Mouse (Mus musculus): ENCODE data around the gene Gm49510. TPM values are rescaled to one million over a fixed set of nuclear protein-coding genes. Genes with fewer than 3 reads are reported as not detected.

The Gm49510 gene
- polyA plus RNA-seq, 1 experiment from 2014 or later: 0.21 TPM

GRCm38 (mm10) chr15:78962885-78963284 lies 63.4 kb downstream of the Gm49510 start:
- WGBS: 22% methylated on average over 2 of the region's 2 CpGs
- no peaks in the 10 kb centered on the region for H3K36me3 ChIP-seq (ENCODE audit: control insufficient read depth, insufficient read depth, low read length)
- peaks cover 7% of the 10 kb centered on the region; the same call in 1 of the 2 replicates for H3K4me1 ChIP-seq (ENCODE audit: control insufficient read depth, insufficient read depth, low read length)
- no peak overlapping the region for H3K4me3 ChIP-seq (ENCODE audit: low read length)
- H3K27ac ChIP-seq (ENCODE audit: low read length): no peak overlapping the region
- peak; percentile 60 for ATAC-seq
- H3K27me3 ChIP-seq (replicated peaks; ENCODE audit: control insufficient read depth, insufficient read depth, low read length): no peaks in the 10 kb centered on the region
- H3K9ac ChIP-seq (ENCODE audit: low read depth, low read length): no peak overlapping the region; the same call in 1 of the 2 replicates
- no peak overlapping the region for H3K4me2 ChIP-seq (ENCODE audit: low read depth, low read length)
- H3K9me3 ChIP-seq (ENCODE audit: control insufficient read depth, low read length): no peaks in the 10 kb centered on the region

Small RNA genes lying within 50 kb of the gene (microRNA-seq; reads per million reads assigned to microRNA genes)
- gene Mir6955: not detected

Other genes starting within 250 kb of the Gm49510 start
- gene Elfn2, start 180.9 kb upstream of the Gm49510 start, polyA plus RNA-seq (2015; fragmentation: Nextera tagmentation; extraction: Ambion mirVana): 0.06 and 0.13 TPM in 2 replicates
- gene Mfng, start 126.2 kb upstream of the Gm49510 start, polyA plus RNA-seq (2015; fragmentation: Nextera tagmentation; extraction: Ambion mirVana): 17.2 and 18.2 TPM in 2 replicates
- 5.2 and 6.1 TPM in 2 replicates for gene Card10, start 96.6 kb upstream of the Gm49510 start, polyA plus RNA-seq (2015; fragmentation: Nextera tagmentation; extraction: Ambion mirVana)
- 34.5 and 36.1 TPM in 2 replicates for gene Cdc42ep1, start 57.0 kb upstream of the Gm49510 start, polyA plus RNA-seq (2015; fragmentation: Nextera tagmentation; extraction: Ambion mirVana)
- 1,298 and 1,309 TPM in 2 replicates for gene Lgals2, start 44.1 kb upstream of the Gm49510 start, polyA plus RNA-seq (2015; fragmentation: Nextera tagmentation; extraction: Ambion mirVana)
- gene Gga1, start 22.5 kb upstream of the Gm49510 start, polyA plus RNA-seq (2015; fragmentation: Nextera tagmentation; extraction: Ambion mirVana): 56.3 and 57.4 TPM in 2 replicates
- 21.5 and 23.3 TPM in 2 replicates for gene Sh3bp1, start 101 bp downstream of the Gm49510 start, polyA plus RNA-seq (2015; fragmentation: Nextera tagmentation; extraction: Ambion mirVana)
- gene Pdxp, start 14.3 kb downstream of the Gm49510 start, polyA plus RNA-seq (2015; fragmentation: Nextera tagmentation; extraction: Ambion mirVana): 2.2 and 6.4 TPM in 2 replicates
- gene Lgals1, start 27.1 kb downstream of the Gm49510 start, polyA plus RNA-seq (2015; fragmentation: Nextera tagmentation; extraction: Ambion mirVana): 865 and 927 TPM in 2 replicates
- gene Nol12, start 35.3 kb downstream of the Gm49510 start, polyA plus RNA-seq (2015; fragmentation: Nextera tagmentation; extraction: Ambion mirVana): 38.1 and 43.7 TPM in 2 replicates
- gene Triobp, start 48.1 kb downstream of the Gm49510 start, polyA plus RNA-seq (2015; fragmentation: Nextera tagmentation; extraction: Ambion mirVana): 54.3 and 58.7 TPM in 2 replicates
- 438 and 456 TPM in 2 replicates for gene H1f0, start 128.8 kb downstream of the Gm49510 start, polyA plus RNA-seq (2015; fragmentation: Nextera tagmentation; extraction: Ambion mirVana)
- 1.8 and 2.3 TPM in 2 replicates for gene Galr3, start 142.2 kb downstream of the Gm49510 start, polyA plus RNA-seq (2015; fragmentation: Nextera tagmentation; extraction: Ambion mirVana)
- 56.4 and 57.5 TPM in 2 replicates for gene Ankrd54, start 163.2 kb downstream of the Gm49510 start, polyA plus RNA-seq (2015; fragmentation: Nextera tagmentation; extraction: Ambion mirVana)
- 221 and 238 TPM in 2 replicates for gene Eif3l, start 175.5 kb downstream of the Gm49510 start, polyA plus RNA-seq (2015; fragmentation: Nextera tagmentation; extraction: Ambion mirVana)
- 5.2 and 6.3 TPM in 2 replicates for gene Micall1, start 209.2 kb downstream of the Gm49510 start, polyA plus RNA-seq (2015; fragmentation: Nextera tagmentation; extraction: Ambion mirVana)
- gene Polr2f, start 241.3 kb downstream of the Gm49510 start, polyA plus RNA-seq (2015; fragmentation: Nextera tagmentation; extraction: Ambion mirVana): 287 and 317 TPM in 2 replicates
- gene 1700088E04Rik, start 241.6 kb downstream of the Gm49510 start, polyA plus RNA-seq (2015; fragmentation: Nextera tagmentation; extraction: Ambion mirVana): 4.2 and 5.7 TPM in 2 replicates

Measured in intestine, embryonic 16.5 days (tissue).